Mouse (Mus musculus) lung, postnatal 0 days (tissue): Measurements from ENCODE around the gene Kif13a.

Experiments
- CTCF ChIP-seq: IDR thresholded peaks from 2 replicates; pipeline ENCODE4 v1.5.1; 2016; ENCODE audit warnings: antibody characterized with exemption, mild to moderate bottlenecking
- EP300 ChIP-seq: IDR thresholded peaks from 2 replicates; pipeline ENCODE4 v1.6.1; 2016; ENCODE audit warnings: antibody characterized with exemption, mild to moderate bottlenecking, control low read depth

DNA sequence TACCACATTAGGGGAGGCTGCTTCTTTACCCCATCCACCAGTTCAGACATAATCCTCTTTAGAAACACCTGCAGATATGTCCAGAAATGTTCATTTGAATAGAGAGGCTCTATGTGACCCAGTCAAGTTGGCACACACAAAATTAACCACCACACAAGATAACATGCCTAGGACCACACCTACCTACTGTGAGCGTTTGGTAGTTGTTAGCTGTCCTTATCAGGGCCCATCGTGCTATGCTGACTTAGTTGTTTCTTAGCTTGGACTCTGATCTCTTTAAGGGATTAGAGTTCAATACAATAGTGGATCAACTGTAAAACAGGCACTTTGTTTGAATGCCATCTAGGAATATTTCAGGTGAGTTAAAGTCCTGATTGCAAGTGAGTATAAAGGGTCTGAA lies 20.1 kb upstream of the Kif13a start:
- TF ChIP-seq EP300 (no peak), CTCF (no peak)
